Mouse (Mus musculus): ENCODE data around the gene Copa. TPM values are rescaled to one million over a fixed set of nuclear protein-coding genes. Genes with fewer than 3 reads are reported as not detected.

The Copa gene
- polyA plus RNA-seq, 1 experiment from 2014 or later = 187 TPM

DNA sequence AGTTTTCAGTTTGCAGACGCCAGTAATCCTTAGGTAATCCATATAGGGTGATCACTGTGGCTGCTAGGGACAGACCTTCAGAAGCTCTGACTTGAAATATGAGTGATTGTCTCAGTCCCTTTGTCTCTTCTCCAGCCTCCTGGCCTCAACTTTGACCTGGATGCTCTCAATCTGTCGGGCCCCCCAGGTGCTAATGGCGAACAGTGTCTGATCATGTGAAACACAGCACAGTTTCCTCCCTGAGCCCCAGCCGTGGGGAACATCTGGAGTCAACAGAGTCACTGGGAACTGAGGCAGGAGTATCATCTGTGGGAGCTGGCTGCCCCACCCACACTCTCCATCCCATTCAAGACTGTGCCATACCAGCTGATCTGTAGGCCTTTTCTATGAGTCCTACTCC is 51.7 kb downstream of the Copa start:
- Histone ChIP-seq H3K9me3 (ENCODE audit: control insufficient read depth, low read length) (no peaks in the 10 kb centered on the region), H3K27me3 (ENCODE audit: control insufficient read depth, insufficient read depth, low read length) (no peaks in the 10 kb centered on the region), H3K4me2 (ENCODE audit: low read depth, low read length, severe bottlenecking) (no peak overlapping the region), H3K9ac (ENCODE audit: low read length) (no peak overlapping the region), H3K4me1 (replicated peaks; ENCODE audit: control insufficient read depth, insufficient read depth, low read length) (no peaks in the 10 kb centered on the region), H3K4me3 (ENCODE audit: low read depth, low read length) (no peak overlapping the region), H3K27ac (ENCODE audit: low read depth, low read length) (no peak overlapping the region), H3K36me3 (ENCODE audit: control insufficient read depth, insufficient read depth, low read length) (peaks cover 21% of the 10 kb centered on the region; the same call in 1 of the 2 replicates)
- 92% methylated on average over 4 of the region's 4 CpGs for WGBS
- no peak for ATAC-seq (replicated peaks; ENCODE audit: low FRiP score)
- no peak for DNase-seq (ENCODE audit: low spot score)

DNA sequence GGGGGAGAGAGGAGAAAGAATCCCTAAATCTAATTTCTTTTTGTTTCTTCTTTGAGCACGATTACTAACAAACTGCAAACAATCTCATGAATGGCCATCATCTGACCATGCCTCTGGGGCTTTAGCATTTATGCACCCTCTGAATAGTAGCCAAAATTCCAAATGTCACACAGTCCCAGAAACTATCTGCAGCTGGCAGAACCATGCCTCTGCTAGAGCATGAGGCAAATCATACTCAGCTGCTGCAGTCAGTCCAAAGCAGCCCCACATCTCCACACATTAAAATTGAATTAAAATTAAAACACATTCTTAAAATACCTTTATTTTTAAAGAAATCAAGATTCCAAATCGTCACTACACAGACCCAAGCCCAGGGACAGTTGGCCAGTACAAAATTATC is 57.8 kb downstream of the Copa start:
- no peak for DNase-seq (ENCODE audit: low spot score)
- ATAC-seq (replicated peaks; ENCODE audit: low FRiP score) = no peak
- no peaks in the 10 kb centered on the region for H3K4me1 ChIP-seq (replicated peaks; ENCODE audit: control insufficient read depth, insufficient read depth, low read length)
- no peaks in the 10 kb centered on the region for H3K9me3 ChIP-seq (ENCODE audit: control insufficient read depth, low read length)
- H3K36me3 ChIP-seq (ENCODE audit: control insufficient read depth, insufficient read depth, low read length) = no peaks in the 10 kb centered on the region
- no peak overlapping the region for H3K4me2 ChIP-seq (ENCODE audit: low read depth, low read length, severe bottlenecking)
- H3K27ac ChIP-seq (ENCODE audit: low read depth, low read length) = no peak overlapping the region
- H3K9ac ChIP-seq (ENCODE audit: low read length) = no peak overlapping the region
- no peaks in the 10 kb centered on the region for H3K27me3 ChIP-seq (ENCODE audit: control insufficient read depth, insufficient read depth, low read length)
- no peak overlapping the region for H3K4me3 ChIP-seq (ENCODE audit: low read depth, low read length)
- WGBS = 77% methylated on average over 2 of the region's 2 CpGs

- no peaks in the 10 kb centered on the region for H3K36me3 ChIP-seq (ENCODE audit: control insufficient read depth, insufficient read depth, low read length)
- no peak overlapping the region for H3K27ac ChIP-seq (ENCODE audit: low read depth, low read length)
- no peak overlapping the region for H3K9ac ChIP-seq (ENCODE audit: low read length)
- DNase-seq (ENCODE audit: low spot score) (no peak), ATAC-seq (replicated peaks; ENCODE audit: low FRiP score) (no peak)
- no peaks in the 10 kb centered on the region for H3K27me3 ChIP-seq (ENCODE audit: control insufficient read depth, insufficient read depth, low read length)
- H3K4me3 ChIP-seq (ENCODE audit: low read depth, low read length) = no peak overlapping the region
- H3K9me3 ChIP-seq (ENCODE audit: control insufficient read depth, low read length) = no peaks in the 10 kb centered on the region
- WGBS = 93% methylated on average over 1 of the region's 1 CpGs
- no peaks in the 10 kb centered on the region for H3K4me1 ChIP-seq (replicated peaks; ENCODE audit: control insufficient read depth, insufficient read depth, low read length)
- H3K4me2 ChIP-seq (ENCODE audit: low read depth, low read length, severe bottlenecking) = no peak overlapping the region
Measured at GRCm38 (mm10) chr1:172140825-172141224, 58.5 kb downstream of the Copa start.

- no peak for DNase-seq (ENCODE audit: low spot score)
- no peak overlapping the region for H3K27ac ChIP-seq (ENCODE audit: low read depth, low read length)
- H3K4me3 ChIP-seq (ENCODE audit: low read depth, low read length) = no peak overlapping the region
- H3K36me3 ChIP-seq (ENCODE audit: control insufficient read depth, insufficient read depth, low read length) = no peaks in the 10 kb centered on the region
- no peak overlapping the region for H3K4me2 ChIP-seq (ENCODE audit: low read depth, low read length, severe bottlenecking)
- H3K9ac ChIP-seq (ENCODE audit: low read length) = no peak overlapping the region
- H3K9me3 ChIP-seq (ENCODE audit: control insufficient read depth, low read length) = no peaks in the 10 kb centered on the region
- no peaks in the 10 kb centered on the region for H3K4me1 ChIP-seq (replicated peaks; ENCODE audit: control insufficient read depth, insufficient read depth, low read length)
- no peaks in the 10 kb centered on the region for H3K27me3 ChIP-seq (ENCODE audit: control insufficient read depth, insufficient read depth, low read length)
- ATAC-seq (replicated peaks; ENCODE audit: low FRiP score) = no peak
- 85% methylated on average over 3 of the region's 3 CpGs for WGBS
Measured at GRCm38 (mm10) chr1:172141529-172141928, 59.2 kb downstream of the Copa start.

DNA sequence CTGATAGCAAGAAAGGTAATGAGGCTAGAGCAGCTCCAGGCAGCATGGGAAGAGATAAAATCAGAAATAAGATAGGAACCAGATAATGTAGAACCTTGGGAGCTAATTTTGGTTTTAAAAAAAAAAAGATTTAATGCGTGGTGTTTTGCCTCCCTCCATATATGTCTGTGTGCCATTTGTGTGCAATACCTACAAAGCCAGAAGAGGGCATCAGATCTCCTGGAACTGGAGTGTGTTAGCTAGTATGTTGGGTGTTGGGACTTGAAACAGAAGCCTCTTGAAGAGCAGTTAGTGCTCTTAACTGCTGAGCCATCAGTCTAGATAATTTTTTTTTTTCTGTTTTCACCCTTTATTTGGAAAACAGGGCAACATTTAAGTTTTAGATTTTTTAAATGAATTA is 61.2 kb downstream of the Copa start:
- 31% methylated on average over 1 of the region's 1 CpGs for WGBS
- H3K27me3 ChIP-seq (ENCODE audit: control insufficient read depth, insufficient read depth, low read length) = no peaks in the 10 kb centered on the region
- no peak overlapping the region for H3K9ac ChIP-seq (ENCODE audit: low read length)
- no peak overlapping the region for H3K4me2 ChIP-seq (ENCODE audit: low read depth, low read length, severe bottlenecking)
- no peak overlapping the region for H3K27ac ChIP-seq (ENCODE audit: low read depth, low read length)
- ATAC-seq (replicated peaks; ENCODE audit: low FRiP score) (no peak; the same call in 1 of the 2 replicates), DNase-seq (ENCODE audit: low spot score) (no peak)
- H3K4me1 ChIP-seq (replicated peaks; ENCODE audit: control insufficient read depth, insufficient read depth, low read length) = 0 out of 2 replicates have a peak, but pooled peaks cover 2% of the 10 kb centered on the region
- no peak overlapping the region for H3K4me3 ChIP-seq (ENCODE audit: low read depth, low read length)
- no peaks in the 10 kb centered on the region for H3K36me3 ChIP-seq (ENCODE audit: control insufficient read depth, insufficient read depth, low read length)
- no peaks in the 10 kb centered on the region for H3K9me3 ChIP-seq (ENCODE audit: control insufficient read depth, low read length)

GRCm38 (mm10) chr1:172147835-172148278 is 65.5 kb downstream of the Copa start, which contains the start of gene Dcaf8:
Gene Dcaf8 (plus strand): TSS chr1:172148084.
- Histone ChIP-seq H3K27ac (ENCODE audit: low read depth, low read length) (peak within 1 kb of the TSS; percentile 86), H3K9me3 (ENCODE audit: control insufficient read depth, low read length) (no peaks in the 10 kb centered on the region), H3K27me3 (ENCODE audit: control insufficient read depth, insufficient read depth, low read length) (no peaks in the 10 kb centered on the region), H3K9ac (ENCODE audit: low read length) (peak within 1 kb of the TSS; percentile 84), H3K36me3 (ENCODE audit: control insufficient read depth, insufficient read depth, low read length) (no peaks in the 10 kb centered on the region; the same call in 1 of the 2 replicates), H3K4me1 (replicated peaks; ENCODE audit: control insufficient read depth, insufficient read depth, low read length) (peaks cover 2% of the 10 kb centered on the region; the same call in 1 of the 2 replicates), H3K4me2 (ENCODE audit: low read depth, low read length, severe bottlenecking) (peak within 1 kb of the TSS; percentile 85), H3K4me3 (ENCODE audit: low read depth, low read length) (peak within 1 kb of the TSS; percentile 68)
- peak; percentile 99 for ATAC-seq (replicated peaks; ENCODE audit: low FRiP score)
- DNase-seq (ENCODE audit: low spot score) = peak; percentile 99
- under 1% methylated on average over 42 of the region's 42 CpGs for WGBS

GRCm38 (mm10) chr1:172148279-172148954 is 66.1 kb downstream of the Copa start:
- H3K9me3 ChIP-seq (ENCODE audit: control insufficient read depth, low read length) = no peaks in the 10 kb centered on the region
- no peaks in the 10 kb centered on the region; the same call in 1 of the 2 replicates for H3K36me3 ChIP-seq (ENCODE audit: control insufficient read depth, insufficient read depth, low read length)
- no peaks in the 10 kb centered on the region for H3K27me3 ChIP-seq (ENCODE audit: control insufficient read depth, insufficient read depth, low read length)
- ATAC-seq (replicated peaks; ENCODE audit: low FRiP score) (peak; percentile 68; the same call in 1 of the 2 replicates), DNase-seq (ENCODE audit: low spot score) (peak; percentile 73)
- H3K9ac ChIP-seq (ENCODE audit: low read length) = peak overlapping the region; percentile 84
- peaks cover 2% of the 10 kb centered on the region; the same call in 1 of the 2 replicates for H3K4me1 ChIP-seq (replicated peaks; ENCODE audit: control insufficient read depth, insufficient read depth, low read length)
- under 1% methylated on average over 40 of the region's 40 CpGs for WGBS
- H3K4me3 ChIP-seq (ENCODE audit: low read depth, low read length) = peak overlapping the region; percentile 68
- H3K27ac ChIP-seq (ENCODE audit: low read depth, low read length) = peak overlapping the region; percentile 86
- peak overlapping the region; percentile 85 for H3K4me2 ChIP-seq (ENCODE audit: low read depth, low read length, severe bottlenecking)

GRCm38 (mm10) chr1:172148955-172149815 is 66.9 kb downstream of the Copa start:
- WGBS = 16% methylated on average over 19 of the region's 19 CpGs
- Histone ChIP-seq H3K4me1 (replicated peaks; ENCODE audit: control insufficient read depth, insufficient read depth, low read length) (peaks cover 2% of the 10 kb centered on the region; the same call in 1 of the 2 replicates), H3K9ac (ENCODE audit: low read length) (peak overlapping the region; percentile 84), H3K4me2 (ENCODE audit: low read depth, low read length, severe bottlenecking) (peak overlapping the region; percentile 85), H3K9me3 (ENCODE audit: control insufficient read depth, low read length) (no peaks in the 10 kb centered on the region), H3K4me3 (ENCODE audit: low read depth, low read length) (peak overlapping the region; percentile 68), H3K36me3 (ENCODE audit: control insufficient read depth, insufficient read depth, low read length) (no peaks in the 10 kb centered on the region; the same call in 1 of the 2 replicates), H3K27me3 (ENCODE audit: control insufficient read depth, insufficient read depth, low read length) (no peaks in the 10 kb centered on the region), H3K27ac (ENCODE audit: low read depth, low read length) (peak overlapping the region; percentile 86; the same call in 1 of the 2 replicates)
- DNase-seq (ENCODE audit: low spot score) (no peak), ATAC-seq (replicated peaks; ENCODE audit: low FRiP score) (no peak)

Measured in forebrain, embryonic 11.5 days (tissue).